Mouse (Mus musculus): Measurements from ENCODE around the gene Brpf3.

GRCm38 (mm10) chr17:28806770-28807169, 5.9 kb downstream of the Brpf3 start:
- no peak for TF ChIP-seq CTCF (IDR thresholded peaks at IDR 0.05; ENCODE audit: extremely low read depth, insufficient read depth, insufficient read length, insufficient replicate concordance)
- TF ChIP-seq POLR2A (IDR thresholded peaks at IDR 0.05; ENCODE audit: low read depth, low read length) = no peak
